Mouse (Mus musculus) ES-Bruce4 (cell line): ENCODE data around the gene Tom1l2. TPM values are rescaled to one million over a fixed set of nuclear protein-coding genes. Genes with fewer than 3 reads are reported as not detected.

ENCODE experiments used
- H3K27ac ChIP-seq: 2 replicates; pipeline ENCODE4 v1.5.1; 2012; ENCODE audit warnings: low read length, inconsistent platforms; ENCODE audit not compliant: insufficient read depth
- H3K27me3 ChIP-seq: 2 replicates; pipeline ENCODE4 v1.6.1; 2012; ENCODE audit warnings: mild to moderate bottlenecking, low read length, inconsistent platforms; ENCODE audit not compliant: control insufficient read depth, poor library complexity, insufficient read depth, severe bottlenecking
- H3K36me3 ChIP-seq: 2 replicates; pipeline ENCODE4 v1.6.1; 2012; ENCODE audit warnings: inconsistent platforms, mild to moderate bottlenecking, low read length, moderate library complexity; ENCODE audit not compliant: control insufficient read depth, poor library complexity, insufficient read depth, severe bottlenecking
- H3K4me1 ChIP-seq: one replicate; pipeline ENCODE4 v1.8.1; 2011; ENCODE audit warnings: low read length; ENCODE audit not compliant: control insufficient read depth, insufficient read depth
- H3K4me3 ChIP-seq: 2 replicates; pipeline ENCODE4 v1.5.1; 2011; ENCODE audit warnings: low read depth, mild to moderate bottlenecking, low read length
- H3K9ac ChIP-seq: 2 replicates; pipeline ENCODE4 v1.6.1; 2012; ENCODE audit warnings: low read depth, mild to moderate bottlenecking, inconsistent platforms; ENCODE audit not compliant: poor library complexity, severe bottlenecking
- H3K9me3 ChIP-seq: replicated peaks from 2 replicates; pipeline ENCODE4 v1.6.1; 2012; ENCODE audit warnings: mild to moderate bottlenecking, low read length, inconsistent platforms; ENCODE audit not compliant: control insufficient read depth, poor library complexity, insufficient read depth, severe bottlenecking
- CTCF ChIP-seq: IDR thresholded peaks from one replicate; pipeline ENCODE4 v1.8.1; 2011; ENCODE audit warnings: low read depth, low read length
- EP300 ChIP-seq: IDR thresholded peaks from 2 replicates; pipeline ENCODE4 v1.6.1; 2011; ENCODE audit warnings: low read depth, low read length; ENCODE audit not compliant: insufficient read depth
- POLR2A ChIP-seq: IDR thresholded peaks from one replicate; pipeline ENCODE4 v1.8.1; 2011; ENCODE audit warnings: low read length; ENCODE audit not compliant: insufficient read depth
- polyA plus RNA-seq: library from polyadenylated mRNA; stranded (reverse); fragments of >200 nt; gene quantifications from 2 replicates; pipeline ENCODE4 v1.2.4, GENCODE M21; 2011; ENCODE audit warnings: low read depth; ENCODE audit not compliant: missing spikeins, insufficient read depth, insufficient read length

Tom1l2 gene
- polyA plus RNA-seq, 1 experiment = 9.9 TPM

GRCm38 (mm10) chr11:60367256-60367655 lies 14.6 kb upstream of the Tom1l2 start:
- no peak overlapping the region for H3K27ac ChIP-seq
- no peaks in the 10 kb centered on the region for H3K9me3 ChIP-seq
- peak overlapping the region; percentile 35; the same call in 1 of the 2 replicates for H3K9ac ChIP-seq
- TF ChIP-seq CTCF (peak; percentile 11), POLR2A (no peak), EP300 (no peak)
- H3K36me3 ChIP-seq = no peaks in the 10 kb centered on the region
- no peaks in the 10 kb centered on the region for H3K27me3 ChIP-seq
- H3K4me1 ChIP-seq = no peaks in the 10 kb centered on the region
- no peak overlapping the region for H3K4me3 ChIP-seq

- no peaks in the 10 kb centered on the region for H3K27me3 ChIP-seq
- H3K4me1 ChIP-seq = no peaks in the 10 kb centered on the region
- no peaks in the 10 kb centered on the region for H3K9me3 ChIP-seq
- no peaks in the 10 kb centered on the region for H3K36me3 ChIP-seq
- H3K4me3 ChIP-seq = peak overlapping the region; percentile 20; the same call in 1 of the 2 replicates
- peak overlapping the region; percentile 35; the same call in 1 of the 2 replicates for H3K9ac ChIP-seq
- no peak for TF ChIP-seq POLR2A
- peak; percentile 94 for TF ChIP-seq EP300
- H3K27ac ChIP-seq = peak overlapping the region; percentile 54
These were observed 13.7 kb upstream of the Tom1l2 start for GRCm38 (mm10) chr11:60366239-60367019.

DNA sequence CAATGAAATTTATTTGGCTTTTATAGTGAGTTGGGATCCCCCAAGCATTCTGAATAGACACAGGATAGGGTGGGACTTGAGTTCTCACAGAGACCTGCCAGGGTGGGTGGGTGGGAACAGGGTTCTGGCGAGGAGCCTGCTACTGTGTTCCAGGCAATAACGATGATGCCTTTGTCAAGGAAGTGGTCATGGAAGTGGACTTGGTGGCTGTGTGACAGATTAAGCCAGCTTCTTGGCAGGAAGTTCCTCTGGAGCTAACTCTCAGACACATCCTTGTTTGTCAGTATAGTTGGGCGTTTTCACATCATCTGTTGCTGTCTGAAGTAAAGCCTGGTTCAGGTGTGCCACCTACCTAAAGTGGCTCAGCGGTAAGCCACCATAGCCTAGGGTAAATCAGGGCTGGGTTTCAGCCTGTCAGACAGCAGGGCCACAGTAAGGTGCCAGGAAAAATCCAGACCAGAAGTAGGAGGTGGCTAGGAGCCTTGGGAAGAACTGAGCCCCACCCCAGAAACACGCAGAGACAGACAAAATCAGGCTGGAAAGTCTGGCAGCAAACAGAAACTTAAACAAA lies 8.0 kb upstream of the Tom1l2 start:
- Histone ChIP-seq H3K4me1 (no peaks in the 10 kb centered on the region), H3K4me3 (no peak overlapping the region), H3K27ac (no peak overlapping the region), H3K27me3 (no peaks in the 10 kb centered on the region), H3K9ac (no peak overlapping the region), H3K36me3 (no peaks in the 10 kb centered on the region), H3K9me3 (no peaks in the 10 kb centered on the region)
- TF ChIP-seq CTCF (no peak), EP300 (no peak), POLR2A (no peak)

GRCm38 (mm10) chr11:60359936-60360335 lies 7.2 kb upstream of the Tom1l2 start:
- Histone ChIP-seq H3K4me1 (no peaks in the 10 kb centered on the region), H3K27me3 (no peaks in the 10 kb centered on the region), H3K27ac (no peak overlapping the region), H3K9me3 (no peaks in the 10 kb centered on the region), H3K9ac (no peak overlapping the region), H3K4me3 (no peak overlapping the region), H3K36me3 (no peaks in the 10 kb centered on the region)
- TF ChIP-seq CTCF (no peak), EP300 (no peak), POLR2A (no peak)

- Histone ChIP-seq H3K4me3 (no peak overlapping the region), H3K27ac (no peak overlapping the region), H3K9ac (no peak overlapping the region), H3K9me3 (no peaks in the 10 kb centered on the region), H3K4me1 (no peaks in the 10 kb centered on the region), H3K27me3 (no peaks in the 10 kb centered on the region), H3K36me3 (no peaks in the 10 kb centered on the region)
- TF ChIP-seq CTCF (no peak), POLR2A (no peak)
These were observed 6.4 kb upstream of the Tom1l2 start for GRCm38 (mm10) chr11:60359138-60359537.

DNA sequence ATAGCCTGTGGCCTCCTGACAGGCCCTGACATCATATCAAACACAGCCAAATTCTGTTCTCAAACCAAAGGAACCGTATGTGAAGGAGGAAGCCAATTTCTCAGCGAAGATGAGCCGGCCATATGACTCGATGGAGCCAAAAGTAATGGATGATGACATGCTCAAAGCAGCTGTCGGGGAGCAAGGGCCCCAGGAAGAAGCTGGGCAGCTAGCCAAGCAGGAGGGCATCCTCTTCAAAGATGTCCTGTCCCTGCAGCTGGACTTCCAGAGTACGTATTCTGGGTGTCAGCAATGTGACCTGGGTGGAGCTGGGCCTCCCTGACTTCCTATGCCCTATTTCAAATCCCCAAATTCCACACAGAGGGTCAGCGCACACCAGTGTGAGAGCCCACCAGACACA lies 5.8 kb upstream of the Tom1l2 start:
- Histone ChIP-seq H3K27ac (no peak overlapping the region), H3K36me3 (no peaks in the 10 kb centered on the region), H3K9me3 (no peaks in the 10 kb centered on the region), H3K27me3 (no peaks in the 10 kb centered on the region), H3K4me1 (no peaks in the 10 kb centered on the region), H3K4me3 (no peak overlapping the region), H3K9ac (no peak overlapping the region)
- TF ChIP-seq EP300 (no peak), CTCF (no peak), POLR2A (no peak)
